Mouse (Mus musculus) heart, postnatal 0 days (tissue): ENCODE measurements around the gene Spdef.

Experiments used
- CTCF ChIP-seq: IDR thresholded peaks from 2 replicates; pipeline ENCODE4 v1.5.1; 2016; ENCODE audit warnings: antibody characterized with exemption, control low read depth, low read depth
- EP300 ChIP-seq: IDR thresholded peaks from 2 replicates; pipeline ENCODE4 v1.6.1; 2016; ENCODE audit warnings: antibody characterized with exemption, low read depth

GRCm38 (mm10) chr17:27673945-27674344 is 54.8 kb downstream of the Spdef start:
- TF ChIP-seq CTCF, result no peak
- no peak for TF ChIP-seq EP300
